ENCODE assay signal across 1 mouse cellular context in genomic region chr2:180234353-180234752, GRCm38 (mm10).
TF ChIP-seq lines count a peak whose summit lies in the region.

No protein-coding gene starts in this region.

TF ChIP-seq in ES-E14, 5 proteins besides CTCF, POLR2A, EP300 and RAD21 (continued from another document):
- no peak for TF ChIP-seq ZC3H11A (IDR thresholded peaks at IDR 0.05; ENCODE audit: borderline replicate concordance, low read depth, low read length)
- TF ChIP-seq HCFC1 (IDR thresholded peaks at IDR 0.05; ENCODE audit: borderline replicate concordance, insufficient read depth, low read length) = no peak
- TF ChIP-seq ZNF384 (IDR thresholded peaks at IDR 0.05; ENCODE audit: low read depth, low read length) = no peak
